Mouse (Mus musculus): ENCODE data around the gene Supt16.

The Supt16 gene

DNA sequence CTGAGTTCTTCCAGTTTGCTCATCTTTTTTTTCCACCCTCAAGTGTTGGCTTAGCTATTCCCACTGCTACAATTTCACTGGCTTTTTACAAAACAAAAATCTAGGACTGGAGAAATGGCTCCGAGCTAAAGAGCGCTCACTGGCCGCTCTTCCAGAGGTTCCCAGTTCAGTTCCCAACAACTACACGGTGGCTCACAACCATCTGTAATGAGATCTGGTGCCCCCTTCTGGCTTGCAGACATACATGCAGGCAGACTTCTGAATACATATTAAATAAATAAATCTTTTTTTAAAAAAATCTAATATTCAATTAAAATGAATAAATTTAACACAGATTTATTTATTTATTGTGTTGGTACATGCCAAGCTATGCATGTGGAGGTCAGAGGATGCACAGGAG, 50.7 kb downstream of the Supt16 start:
- DNase-seq (ENCODE audit: low spot score in 2 of 2): no peak

DNA sequence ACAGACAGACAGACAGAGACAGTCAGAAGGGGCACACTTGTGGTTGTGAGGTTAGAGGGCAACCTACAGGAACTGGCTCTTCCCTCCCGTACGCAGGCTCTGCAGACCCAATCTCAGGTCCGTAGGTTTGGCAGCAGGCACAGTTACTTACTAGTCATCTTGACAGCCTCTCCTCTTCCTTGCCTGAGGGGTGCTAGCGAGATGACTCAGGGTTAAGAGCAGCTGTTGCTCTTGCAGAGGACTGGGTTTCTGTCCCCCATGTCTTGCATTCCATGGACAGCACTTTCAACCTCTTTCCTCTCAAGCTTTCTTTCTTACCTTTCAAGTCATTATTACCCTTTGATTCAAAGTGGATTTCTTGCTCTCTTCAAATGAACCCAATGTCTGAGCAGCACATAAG, 53.1 kb downstream of the Supt16 start:
- DNase-seq (ENCODE audit: low spot score in 2 of 2): no peak

DNA sequence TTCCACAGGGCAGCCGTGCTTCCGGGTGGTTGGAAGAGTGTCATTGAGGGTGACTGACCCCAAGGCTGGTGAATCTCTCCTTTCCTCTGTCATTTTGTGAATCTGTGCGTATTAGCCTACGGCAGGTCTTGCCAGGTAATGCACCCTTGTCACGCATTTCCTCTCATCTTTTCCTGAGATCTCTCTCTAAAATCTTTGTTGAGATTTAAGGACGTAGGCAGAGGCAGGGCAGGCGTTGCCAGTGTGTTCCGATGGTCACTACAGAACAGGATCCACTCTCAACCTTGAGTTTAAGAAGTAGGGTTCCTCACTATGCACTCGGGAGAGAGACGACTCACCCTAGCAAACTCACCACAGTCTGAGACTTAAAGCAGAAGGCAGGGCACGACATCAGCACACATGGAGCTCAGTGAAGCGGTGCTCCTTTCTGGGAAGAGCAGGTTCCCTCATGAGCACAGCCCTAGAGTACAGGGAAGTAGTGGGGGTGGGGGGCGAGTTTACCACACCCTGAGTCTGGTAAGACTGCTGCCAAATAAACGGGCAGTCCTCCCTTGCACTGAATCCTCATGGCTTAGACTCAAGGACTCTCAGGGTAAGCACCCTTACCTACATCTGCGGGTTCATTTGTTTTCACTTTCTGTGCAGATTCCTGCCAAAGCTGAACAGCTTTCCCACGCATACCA, 55.6 kb downstream of the Supt16 start:
- DNase-seq (ENCODE audit: low spot score in 2 of 2): no peak

DNA sequence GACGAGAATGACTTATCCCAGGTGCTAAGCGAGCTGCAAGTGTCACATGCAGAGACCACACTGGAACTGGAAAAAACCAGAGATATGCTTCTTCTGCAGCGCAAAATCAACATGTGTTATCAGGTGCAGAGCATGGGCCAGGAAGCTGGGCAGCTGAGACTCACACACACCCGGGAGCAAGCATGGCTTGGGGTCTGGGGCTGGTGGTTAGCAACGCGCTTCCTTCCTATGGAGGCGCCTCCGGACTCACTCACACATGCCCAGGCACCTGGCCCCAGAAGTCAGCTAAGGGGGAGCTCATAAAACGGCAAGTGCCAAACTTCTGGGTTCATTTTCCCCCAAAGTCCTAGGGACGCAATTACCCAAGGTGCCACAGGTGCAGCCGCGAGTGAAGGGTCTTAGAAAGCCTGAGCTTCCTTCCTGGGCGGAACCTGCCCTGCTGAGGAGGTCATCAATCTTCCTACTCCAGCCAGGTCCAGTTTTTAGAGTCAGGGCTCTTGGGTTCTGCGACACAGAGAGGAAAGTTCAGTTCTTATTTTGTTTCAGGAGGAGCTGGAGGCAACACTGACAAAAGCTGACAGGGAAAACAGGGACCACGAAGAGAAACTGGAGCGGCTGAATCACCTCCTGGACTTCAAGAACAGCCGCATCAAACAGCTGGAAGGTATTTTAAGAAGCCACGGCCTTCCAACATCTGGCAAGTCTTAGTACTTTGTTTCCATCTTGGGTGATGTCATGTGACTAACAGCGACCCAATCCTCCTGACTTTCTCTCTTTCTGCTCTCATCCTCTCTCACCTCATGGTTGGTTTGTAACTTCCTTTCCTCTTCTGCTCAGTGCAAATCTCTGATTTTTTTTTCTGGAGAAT, 56.4 kb downstream of the Supt16 start:
- DNase-seq (ENCODE audit: low spot score in 2 of 2): no peak

DNA sequence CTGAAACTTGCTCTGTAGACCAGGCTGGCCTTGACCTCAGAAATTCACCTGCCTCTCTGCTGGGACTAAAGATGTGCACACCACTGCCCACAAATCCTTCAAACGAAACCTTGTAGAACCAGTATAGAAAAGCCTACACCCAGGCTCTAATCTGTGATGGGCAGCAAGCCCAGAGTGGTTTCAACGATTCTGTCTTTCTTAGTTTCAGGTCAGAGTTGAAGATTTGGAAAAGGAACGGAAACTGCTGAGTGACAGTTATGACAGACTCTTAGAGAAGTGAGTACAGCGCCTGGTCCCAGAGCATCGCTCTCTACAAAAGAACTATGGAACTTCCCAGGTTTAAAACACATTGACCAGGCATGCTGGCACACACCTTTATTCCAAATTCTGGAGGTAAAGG, 63.6 kb downstream of the Supt16 start:
- no peak for DNase-seq (ENCODE audit: low spot score in 2 of 2)

DNA sequence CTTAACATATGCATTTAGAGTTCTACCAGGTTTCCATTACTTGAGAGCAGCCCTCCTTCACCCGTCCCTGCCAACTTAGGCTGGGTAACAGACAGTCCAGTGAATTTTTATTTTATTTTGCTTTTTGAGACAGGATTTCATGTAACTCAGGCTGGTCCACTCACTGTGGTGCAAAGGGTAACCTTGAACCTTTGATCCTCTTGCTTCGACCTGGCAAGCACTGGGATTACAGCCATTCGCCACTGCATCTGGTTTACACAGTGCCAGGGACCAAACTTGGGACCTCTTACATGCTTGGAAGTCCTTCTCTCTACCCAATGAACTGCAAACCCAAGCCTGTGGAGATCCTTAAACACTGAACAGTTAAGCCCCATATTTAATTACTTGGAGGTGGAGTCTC, 72.6 kb downstream of the Supt16 start:
- DNase-seq (ENCODE audit: low spot score in 2 of 2): no peak

DNA sequence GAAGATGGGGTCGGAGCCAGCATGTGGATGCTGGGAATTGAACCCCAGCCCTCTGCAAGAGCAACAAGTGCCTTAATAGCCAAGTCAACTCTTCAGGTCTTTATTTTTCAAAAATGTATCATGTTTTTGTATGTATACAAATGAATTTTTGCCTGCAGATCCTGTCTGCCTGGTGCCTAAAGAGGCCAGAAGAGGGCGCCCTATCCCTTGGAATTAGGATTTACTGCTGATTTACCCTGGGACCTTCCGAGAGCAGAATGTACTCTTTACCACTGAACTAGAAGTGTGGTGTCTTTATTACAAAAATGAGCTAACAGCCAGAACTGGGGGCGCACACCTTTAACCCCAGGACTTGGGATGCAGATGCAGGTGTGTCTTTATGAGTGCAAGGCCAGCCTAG, 73.3 kb downstream of the Supt16 start:
- DNase-seq (ENCODE audit: low spot score in 2 of 2): peak; percentile 35 to 73

DNA sequence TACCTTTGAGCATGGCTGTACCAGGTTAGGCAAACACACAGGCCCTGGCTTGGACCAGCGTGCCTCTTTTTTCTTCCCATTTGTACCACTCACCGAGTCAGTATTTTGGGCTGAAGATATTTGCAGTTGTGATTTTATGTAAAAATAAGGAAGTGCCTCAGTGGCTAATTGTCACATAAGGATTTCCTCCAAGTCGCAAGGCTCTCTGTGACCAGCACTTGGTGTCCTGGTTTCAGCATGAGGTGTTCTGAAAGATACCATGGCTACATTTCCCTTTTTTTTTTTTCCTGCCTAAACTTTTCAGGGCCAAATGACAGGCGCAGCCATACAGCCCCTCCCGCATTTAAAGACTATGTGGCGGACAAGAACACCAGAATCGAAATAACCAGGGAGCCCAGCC, 77.0 kb downstream of the Supt16 start:
- no peak for DNase-seq (ENCODE audit: low spot score in 2 of 2)

DNA sequence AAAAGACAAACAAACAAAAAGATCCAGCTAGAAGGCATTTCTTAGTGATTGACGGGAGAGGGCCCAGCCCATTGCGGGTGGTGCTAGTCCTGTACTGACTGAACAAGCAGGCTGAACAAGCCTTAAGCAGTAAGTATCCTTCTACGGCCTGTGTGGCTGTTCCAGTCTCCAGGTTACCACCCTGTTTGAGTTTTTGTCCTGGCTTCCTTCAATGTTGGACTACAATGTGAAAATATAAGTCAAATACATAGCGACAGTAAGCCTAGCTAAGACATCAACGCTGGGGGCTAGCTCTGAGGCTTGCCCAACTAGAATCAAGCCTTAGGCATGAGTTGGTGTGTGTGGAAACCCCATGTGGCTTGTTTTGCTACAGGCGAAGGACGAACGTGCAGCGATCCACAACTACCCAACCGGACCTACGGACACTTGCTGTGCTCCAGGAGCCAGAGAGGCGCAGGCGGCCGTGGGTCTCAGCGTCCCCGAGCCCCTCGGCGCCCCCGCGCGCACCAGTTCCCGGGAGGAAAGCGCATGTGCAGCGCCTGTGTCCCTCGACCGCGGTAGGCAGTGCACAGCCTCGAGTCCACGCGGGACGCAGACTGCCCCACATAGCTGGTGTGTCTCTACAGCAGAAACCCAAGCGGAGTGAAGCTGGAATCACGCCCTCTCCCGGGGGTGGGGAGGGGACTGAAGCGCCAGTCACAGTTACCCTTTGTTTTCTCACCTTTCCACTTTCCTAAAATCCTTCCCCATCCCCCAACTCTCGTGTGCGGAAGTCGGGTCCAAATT, 78.2 kb downstream of the Supt16 start:
- peak in 1 of 2 experiments; percentile 20 for DNase-seq (ENCODE audit: low spot score in 2 of 2)

DNA sequence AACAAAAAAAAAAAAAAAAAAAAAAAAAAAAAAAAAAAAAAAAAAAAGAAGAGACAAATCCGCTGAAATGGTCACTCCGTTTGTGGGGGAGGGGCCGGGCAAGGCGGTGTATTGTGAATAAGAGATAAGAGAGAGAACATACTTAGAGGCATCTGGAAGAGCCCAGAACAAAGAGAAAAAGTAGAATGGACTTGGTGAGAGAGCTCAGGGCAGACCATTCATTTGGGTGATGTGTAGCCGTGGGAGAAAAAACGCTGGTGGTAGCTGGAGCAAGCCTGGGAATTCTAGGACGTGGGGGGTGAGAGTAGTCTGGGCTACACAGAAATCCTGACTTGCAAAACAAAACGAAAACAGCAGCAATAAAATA, 78.8 kb downstream of the Supt16 start:
- DNase-seq (ENCODE audit: low spot score in 2 of 2): no peak

DNA sequence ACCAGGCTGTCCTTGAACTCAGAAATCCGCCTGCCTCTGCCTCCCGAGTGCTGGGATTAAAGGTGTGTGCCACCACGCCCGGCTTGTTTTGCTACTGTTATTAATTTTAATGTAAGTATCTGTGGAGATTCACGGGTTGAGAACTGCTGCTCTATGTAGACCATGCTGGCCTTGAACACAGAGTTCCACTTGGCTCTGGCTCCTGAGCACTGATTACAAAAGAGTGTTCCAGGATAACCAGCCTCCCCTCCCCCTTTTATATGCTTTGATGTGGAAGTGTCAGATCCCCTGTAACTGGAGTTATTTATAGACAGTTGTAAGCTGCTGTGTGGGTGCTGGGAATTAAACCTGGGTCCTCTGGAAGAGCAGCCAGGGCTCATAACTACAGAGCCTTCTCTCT, 80.0 kb downstream of the Supt16 start:
- no peak for DNase-seq (ENCODE audit: low spot score in 2 of 2)

DNA sequence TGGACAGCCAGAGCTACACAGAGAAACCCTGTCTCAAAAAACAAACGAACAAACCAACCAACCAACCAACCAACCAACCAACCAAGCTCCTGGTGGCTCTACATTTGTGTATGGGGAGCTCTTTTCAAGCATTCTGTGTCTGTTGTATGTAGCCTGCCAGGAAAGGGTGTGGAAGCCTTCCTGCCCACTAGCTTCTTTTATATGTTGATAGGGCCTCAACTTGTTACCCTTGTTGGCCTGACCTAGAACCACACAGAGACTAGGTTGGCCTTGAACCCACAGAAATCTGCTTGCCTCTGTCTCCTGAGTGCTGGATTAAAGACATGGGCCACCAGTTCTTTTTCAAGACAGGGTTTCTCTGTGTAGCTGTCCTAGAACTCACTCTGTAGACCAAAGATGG, 83.1 kb downstream of the Supt16 start:
- no peak for DNase-seq (ENCODE audit: low spot score in 2 of 2)

Measured in spleen, postnatal 14 days (tissue).